In genomic region chr12:17583860-17584259, GRCm38 (mm10) we compare ENCODE assay signal across 9 mouse cellular contexts. TPM values are rescaled to one million over a fixed set of nuclear protein-coding genes. Genes with fewer than 3 reads are reported as not detected.
DNase-seq lines count a peak whose midpoint lies in the region; ATAC-seq lines count a peak whose summit lies in the region.
"Had no signal": no experiment of that assay in that cellular context is flagged by ENCODE, and none has a peak within 500 bp of the region (broad histone marks: within the 10 kb centered on the region; RNA-seq: fewer than 3 reads in every experiment).

No protein-coding gene starts in this region.

- no peak overlapping the region for H3K9ac ChIP-seq in midbrain, embryonic 14.5 days (replicated peaks; ENCODE audit: low read length)
- 0 out of 2 replicates have a peak overlapping the region, but pooled peaks have one; percentile 33 for H3K9ac ChIP-seq in embryonic facial prominence, embryonic 13.5 days
- H3K9ac ChIP-seq in hindbrain, embryonic 15.5 days: no peak overlapping the region
- H3K9ac ChIP-seq: lung, embryonic 15.5 days had no signal

- no peaks in the 10 kb centered on the region for H3K9me3 ChIP-seq in midbrain, embryonic 14.5 days (ENCODE audit: control insufficient read depth, low read length)
- no peaks in the 10 kb centered on the region for H3K9me3 ChIP-seq in midbrain, embryonic 10.5 days (replicated peaks)
- H3K9me3 ChIP-seq in embryonic facial prominence, embryonic 13.5 days: no peaks in the 10 kb centered on the region
- H3K9me3 ChIP-seq in hindbrain, embryonic 15.5 days: no peaks in the 10 kb centered on the region
- H3K9me3 ChIP-seq: lung, embryonic 15.5 days had no signal

- DNase-seq in midbrain, embryonic 14.5 days: peak; percentile 34
- DNase-seq in midbrain, embryonic 10.5 days (ENCODE audit: low spot score): no peak
- peak; percentile 51 to 67 for DNase-seq in right cerebral cortex, postnatal 10 days (ENCODE audit: low spot score in 2 of 2)
- no peak for DNase-seq in urinary bladder, postnatal 14 days (ENCODE audit: low spot score)
- DNase-seq in cerebellum, postnatal 36 days: no peak
- DNase-seq: kidney, adult 11 months had no signal

- no peak for ATAC-seq in midbrain, embryonic 14.5 days (ENCODE audit: low FRiP score, low TSS enrichment)
- peak; percentile 92 for ATAC-seq in embryonic facial prominence, embryonic 13.5 days (ENCODE audit: insufficient number of reproducible peaks, insufficient read depth, low FRiP score, low TSS enrichment, low read depth)
- peak; percentile 80 for ATAC-seq in hindbrain, embryonic 15.5 days (ENCODE audit: low FRiP score, low read depth)

- H3K4me1 ChIP-seq in midbrain, embryonic 14.5 days (ENCODE audit: control insufficient read depth, insufficient read depth, low read length): no peaks in the 10 kb centered on the region
- H3K4me1 ChIP-seq in midbrain, embryonic 10.5 days: peaks cover 7% of the 10 kb centered on the region
- peaks cover 15% of the 10 kb centered on the region for H3K4me1 ChIP-seq in embryonic facial prominence, embryonic 13.5 days
- H3K4me1 ChIP-seq in hindbrain, embryonic 15.5 days (replicated peaks): peaks cover 10% of the 10 kb centered on the region

- no peak overlapping the region for H3K4me2 ChIP-seq in midbrain, embryonic 14.5 days (ENCODE audit: low read length)
- no peak overlapping the region for H3K4me2 ChIP-seq in embryonic facial prominence, embryonic 13.5 days
- no peak overlapping the region for H3K4me2 ChIP-seq in hindbrain, embryonic 15.5 days
- H3K4me2 ChIP-seq: lung, embryonic 15.5 days had no signal

- no peaks in the 10 kb centered on the region for H3K36me3 ChIP-seq in midbrain, embryonic 14.5 days (ENCODE audit: control insufficient read depth, insufficient read depth, low read length)
- H3K36me3 ChIP-seq in midbrain, embryonic 10.5 days: no peaks in the 10 kb centered on the region
- H3K36me3 ChIP-seq in embryonic facial prominence, embryonic 13.5 days: no peaks in the 10 kb centered on the region
- no peaks in the 10 kb centered on the region for H3K36me3 ChIP-seq in hindbrain, embryonic 15.5 days
- H3K36me3 ChIP-seq: lung, embryonic 15.5 days had no signal

- H3K27ac ChIP-seq in midbrain, embryonic 14.5 days (replicated peaks; ENCODE audit: low read depth, low read length): no peak overlapping the region
- no peak overlapping the region for H3K27ac ChIP-seq in midbrain, embryonic 10.5 days (replicated peaks)
- peak overlapping the region; percentile 90 for H3K27ac ChIP-seq in embryonic facial prominence, embryonic 13.5 days
- no peak overlapping the region for H3K27ac ChIP-seq in hindbrain, embryonic 15.5 days (replicated peaks)
- H3K27ac ChIP-seq: lung, embryonic 15.5 days had no signal

- 20% methylated on average over 3 of the region's 3 CpGs for WGBS in midbrain, embryonic 14.5 days
- 58% methylated on average over 3 of the region's 3 CpGs for WGBS in midbrain, embryonic 10.5 days
- WGBS in embryonic facial prominence, embryonic 13.5 days: 5% methylated on average over 3 of the region's 3 CpGs
- 20% methylated on average over 3 of the region's 3 CpGs for WGBS in hindbrain, embryonic 15.5 days

- no peak overlapping the region for H3K4me3 ChIP-seq in midbrain, embryonic 14.5 days (replicated peaks; ENCODE audit: low read depth, low read length)
- no peak overlapping the region for H3K4me3 ChIP-seq in midbrain, embryonic 10.5 days
- no peak overlapping the region for H3K4me3 ChIP-seq in embryonic facial prominence, embryonic 13.5 days
- H3K4me3 ChIP-seq in hindbrain, embryonic 15.5 days: no peak overlapping the region
- H3K4me3 ChIP-seq: lung, embryonic 15.5 days had no signal

- H3K27me3 ChIP-seq in midbrain, embryonic 14.5 days (ENCODE audit: control insufficient read depth, insufficient read depth, low read length): no peaks in the 10 kb centered on the region
- H3K27me3 ChIP-seq in midbrain, embryonic 10.5 days (ENCODE audit: low read depth, poor library complexity, severe bottlenecking): peaks cover 4% of the 10 kb centered on the region; the same call in 1 of the 2 replicates
- H3K27me3 ChIP-seq in embryonic facial prominence, embryonic 13.5 days: no peaks in the 10 kb centered on the region
- H3K27me3 ChIP-seq in hindbrain, embryonic 15.5 days: no peaks in the 10 kb centered on the region
- H3K27me3 ChIP-seq: lung, embryonic 15.5 days had no signal

RNA-seq across cellular contexts. Expression of gene Odc1, which starts 39.3 kb away (rescaled TPM):
- 149 and 192 TPM in 2 replicates for polyA plus RNA-seq in midbrain, embryonic 14.5 days (2014; fragmentation: Nextera tagmentation; extraction: Ambion mirVana)
- 269 and 305 TPM in 2 replicates for polyA plus RNA-seq in midbrain, embryonic 10.5 days (2016; fragmentation: Nextera tagmentation; extraction: Ambion mirVana)
- 186 and 193 TPM in 2 replicates for polyA plus RNA-seq in embryonic facial prominence, embryonic 13.5 days (2015; fragmentation: Nextera tagmentation; extraction: Ambion mirVana)
- 132 and 134 TPM in 2 replicates for polyA plus RNA-seq in hindbrain, embryonic 15.5 days (2015; fragmentation: Nextera tagmentation; extraction: Ambion mirVana)

Comparison
In these comparisons a context has a peak if more than half of its experiments do, and no peak if none do; other contexts are left out.
1. DNase-seq: peak in midbrain, embryonic 14.5 days (single experiment) and right cerebral cortex, postnatal 10 days (2 of 2); none in midbrain, embryonic 10.5 days (single experiment), urinary bladder, postnatal 14 days (single experiment) and cerebellum, postnatal 36 days (0 of 2).